Mouse (Mus musculus): Measurements from ENCODE around the gene Parp12.

GRCm38 (mm10) chr6:39076498-39076897 lies 41.7 kb downstream of the Parp12 start:
- no peak for TF ChIP-seq ZC3H11A (IDR thresholded peaks at IDR 0.05; ENCODE audit: borderline replicate concordance, low read depth, low read length)
- TF ChIP-seq HCFC1 (IDR thresholded peaks at IDR 0.05; ENCODE audit: borderline replicate concordance, insufficient read depth, low read length), result no peak

All from ES-E14 (cell line).